Mouse (Mus musculus): ENCODE results near the gene Fgfr2. TPM values are rescaled to one million over a fixed set of nuclear protein-coding genes. Genes with fewer than 3 reads are reported as not detected.
A peak's percentile ranks its signal among the peaks of the same experiment; 100 is the strongest.

Fgfr2 gene
- polyA plus RNA-seq, 1 experiment from 2014 or later = 133 TPM

DNA sequence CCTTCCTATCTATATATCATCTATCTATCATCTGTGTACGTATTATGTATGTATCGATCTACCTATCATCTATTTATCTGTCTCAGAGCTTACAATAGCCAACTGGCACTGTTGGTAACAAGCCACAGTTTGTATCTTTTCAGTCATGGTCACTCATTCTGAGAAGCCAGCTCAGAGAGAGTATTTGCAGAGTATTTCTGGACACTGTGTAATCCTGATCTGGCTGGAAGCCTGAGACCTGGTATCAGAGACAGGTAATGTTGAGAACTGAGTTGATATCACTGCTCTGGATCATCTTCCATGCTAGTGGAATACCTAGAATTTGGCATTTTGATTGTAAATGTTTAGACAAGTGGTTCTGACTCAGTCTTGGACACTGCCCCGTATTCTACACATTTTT, 2492.2 kb downstream of the Fgfr2 start:
- ATAC-seq (ENCODE audit: low FRiP score, low TSS enrichment) = no peak
- no peaks in the 10 kb centered on the region for H3K9me3 ChIP-seq (ENCODE audit: control insufficient read depth, low read length)
- peaks cover 8% of the 10 kb centered on the region for H3K4me1 ChIP-seq (ENCODE audit: control insufficient read depth, insufficient read depth, low read length)
- H3K36me3 ChIP-seq (ENCODE audit: control insufficient read depth, insufficient read depth, low read length) = no peaks in the 10 kb centered on the region
- H3K27me3 ChIP-seq (ENCODE audit: control insufficient read depth, insufficient read depth, low read length) = no peaks in the 10 kb centered on the region
- no peak overlapping the region for H3K4me3 ChIP-seq (ENCODE audit: low read length)
- no peak overlapping the region for H3K4me2 ChIP-seq (replicated peaks; ENCODE audit: low read depth, low read length)
- peak overlapping the region; percentile 53; the same call in 1 of the 2 replicates for H3K27ac ChIP-seq (ENCODE audit: low read depth, low read length)
- no peak overlapping the region for H3K9ac ChIP-seq (ENCODE audit: low read depth, low read length)
- WGBS = 90% methylated on average over 3 of the region's 3 CpGs

DNA sequence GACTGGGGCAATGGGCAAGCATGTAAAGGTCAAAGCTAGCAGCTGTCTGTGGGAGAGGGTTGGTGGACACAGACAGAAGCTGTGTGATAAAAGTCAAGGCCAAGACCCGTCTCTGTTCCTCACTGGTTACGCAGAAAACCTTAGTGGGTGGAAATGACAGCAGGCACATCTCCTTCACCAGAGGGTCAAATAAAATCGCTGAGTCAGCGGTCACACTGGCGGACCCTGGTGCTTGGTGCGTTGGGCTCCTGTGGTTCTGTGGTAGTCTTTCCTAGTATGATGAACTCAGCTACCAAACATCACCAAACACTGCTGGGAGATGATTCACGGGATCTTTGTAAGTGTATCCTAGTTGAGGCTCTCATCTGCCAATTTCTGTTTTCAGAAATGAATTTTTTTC, 2493.2 kb downstream of the Fgfr2 start:
- no peaks in the 10 kb centered on the region for H3K36me3 ChIP-seq (ENCODE audit: control insufficient read depth, insufficient read depth, low read length)
- no peak overlapping the region for H3K9ac ChIP-seq (ENCODE audit: low read depth, low read length)
- no peak overlapping the region for H3K4me3 ChIP-seq (ENCODE audit: low read length)
- 90% methylated on average over 7 of the region's 7 CpGs for WGBS
- H3K27ac ChIP-seq (ENCODE audit: low read depth, low read length) = no peak overlapping the region
- no peak for ATAC-seq (ENCODE audit: low FRiP score, low TSS enrichment)
- H3K27me3 ChIP-seq (ENCODE audit: control insufficient read depth, insufficient read depth, low read length) = no peaks in the 10 kb centered on the region
- H3K4me2 ChIP-seq (replicated peaks; ENCODE audit: low read depth, low read length) = no peak overlapping the region
- peaks cover 8% of the 10 kb centered on the region for H3K4me1 ChIP-seq (ENCODE audit: control insufficient read depth, insufficient read depth, low read length)
- H3K9me3 ChIP-seq (ENCODE audit: control insufficient read depth, low read length) = no peaks in the 10 kb centered on the region

DNA sequence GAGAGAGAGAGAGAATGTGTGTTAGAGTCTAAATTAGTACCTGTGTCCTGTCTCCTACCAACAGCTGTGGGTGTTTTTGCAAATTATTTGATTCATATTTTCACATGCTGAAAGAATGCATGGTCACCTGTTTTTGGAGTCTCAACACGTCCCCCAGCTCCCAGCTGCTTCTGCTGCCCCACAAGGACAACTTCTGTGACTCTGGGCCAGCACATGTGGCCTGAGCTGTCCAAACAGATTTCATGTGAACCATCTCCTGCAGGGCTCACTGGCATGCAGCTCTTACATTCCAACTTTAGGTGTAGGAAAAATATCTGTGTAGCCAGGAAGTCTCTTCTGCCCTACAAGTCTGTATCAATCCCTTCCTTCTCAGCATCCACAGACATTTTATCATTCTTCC, 2494.5 kb downstream of the Fgfr2 start:
- Histone ChIP-seq H3K4me2 (replicated peaks; ENCODE audit: low read depth, low read length) (no peak overlapping the region), H3K9me3 (ENCODE audit: control insufficient read depth, low read length) (no peaks in the 10 kb centered on the region), H3K36me3 (ENCODE audit: control insufficient read depth, insufficient read depth, low read length) (no peaks in the 10 kb centered on the region), H3K4me3 (ENCODE audit: low read length) (no peak overlapping the region), H3K27ac (ENCODE audit: low read depth, low read length) (no peak overlapping the region), H3K27me3 (ENCODE audit: control insufficient read depth, insufficient read depth, low read length) (peaks cover 3% of the 10 kb centered on the region; the same call in 1 of the 2 replicates), H3K9ac (ENCODE audit: low read depth, low read length) (no peak overlapping the region), H3K4me1 (ENCODE audit: control insufficient read depth, insufficient read depth, low read length) (peaks cover 8% of the 10 kb centered on the region)
- 56% methylated on average over 1 of the region's 1 CpGs for WGBS
- no peak for ATAC-seq (ENCODE audit: low FRiP score, low TSS enrichment)

DNA sequence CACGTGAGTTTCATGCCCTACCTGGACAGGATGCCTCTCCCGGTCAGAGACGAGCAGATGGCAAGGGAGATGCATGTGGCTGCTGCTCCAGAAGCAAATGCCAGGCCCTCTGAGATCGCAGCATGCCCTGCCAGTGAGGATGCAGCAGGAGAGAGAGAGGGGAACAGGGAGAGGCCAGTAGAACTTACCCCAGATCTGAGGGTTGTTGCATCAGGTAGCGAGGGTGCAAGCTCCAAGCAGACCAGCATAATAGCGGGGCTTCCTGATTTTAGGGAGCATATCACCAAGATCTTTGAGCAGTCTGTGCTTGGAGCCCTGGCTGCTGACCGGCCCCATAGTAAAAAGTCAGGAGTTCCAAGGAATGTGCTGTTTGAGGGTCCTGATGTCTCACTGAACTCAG, 2497.8 kb downstream of the Fgfr2 start:
- Histone ChIP-seq H3K9ac (ENCODE audit: low read depth, low read length) (no peak overlapping the region), H3K36me3 (ENCODE audit: control insufficient read depth, insufficient read depth, low read length) (no peaks in the 10 kb centered on the region), H3K4me3 (ENCODE audit: low read length) (no peak overlapping the region), H3K27me3 (ENCODE audit: control insufficient read depth, insufficient read depth, low read length) (peaks cover 3% of the 10 kb centered on the region; the same call in 1 of the 2 replicates), H3K9me3 (ENCODE audit: control insufficient read depth, low read length) (no peaks in the 10 kb centered on the region), H3K4me1 (ENCODE audit: control insufficient read depth, insufficient read depth, low read length) (no peaks in the 10 kb centered on the region), H3K4me2 (replicated peaks; ENCODE audit: low read depth, low read length) (no peak overlapping the region), H3K27ac (ENCODE audit: low read depth, low read length) (no peak overlapping the region)
- no peak for ATAC-seq (ENCODE audit: low FRiP score, low TSS enrichment)
- WGBS = 77% methylated on average over 7 of the region's 7 CpGs

DNA sequence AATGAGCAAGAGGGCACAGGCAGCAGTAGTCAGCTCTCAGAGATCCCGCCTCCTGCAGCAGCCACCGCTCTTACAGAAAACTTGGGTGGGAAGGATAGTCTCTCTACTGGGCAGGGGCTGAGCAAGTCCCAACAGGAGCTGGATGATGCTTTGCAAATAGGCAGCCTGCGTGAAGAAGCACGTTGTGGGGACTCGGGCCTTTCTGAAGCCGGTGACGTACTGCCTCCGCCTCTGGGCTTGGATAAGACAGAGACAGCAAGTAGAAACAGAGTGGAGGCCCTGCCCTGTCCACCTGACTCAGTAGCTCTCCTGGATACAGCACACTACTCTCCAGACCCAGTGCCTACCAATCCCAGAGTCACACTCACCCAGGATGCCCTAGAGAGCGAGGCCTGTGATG, 2498.9 kb downstream of the Fgfr2 start:
- H3K36me3 ChIP-seq (ENCODE audit: control insufficient read depth, insufficient read depth, low read length) = no peaks in the 10 kb centered on the region
- no peak overlapping the region for H3K9ac ChIP-seq (ENCODE audit: low read depth, low read length)
- no peak for ATAC-seq (ENCODE audit: low FRiP score, low TSS enrichment)
- peaks cover 3% of the 10 kb centered on the region; the same call in 1 of the 2 replicates for H3K27me3 ChIP-seq (ENCODE audit: control insufficient read depth, insufficient read depth, low read length)
- H3K4me2 ChIP-seq (replicated peaks; ENCODE audit: low read depth, low read length) = no peak overlapping the region
- H3K4me1 ChIP-seq (ENCODE audit: control insufficient read depth, insufficient read depth, low read length) = no peaks in the 10 kb centered on the region
- H3K27ac ChIP-seq (ENCODE audit: low read depth, low read length) = no peak overlapping the region
- 91% methylated on average over 9 of the region's 9 CpGs for WGBS
- H3K4me3 ChIP-seq (ENCODE audit: low read length) = no peak overlapping the region
- no peaks in the 10 kb centered on the region for H3K9me3 ChIP-seq (ENCODE audit: control insufficient read depth, low read length)

DNA sequence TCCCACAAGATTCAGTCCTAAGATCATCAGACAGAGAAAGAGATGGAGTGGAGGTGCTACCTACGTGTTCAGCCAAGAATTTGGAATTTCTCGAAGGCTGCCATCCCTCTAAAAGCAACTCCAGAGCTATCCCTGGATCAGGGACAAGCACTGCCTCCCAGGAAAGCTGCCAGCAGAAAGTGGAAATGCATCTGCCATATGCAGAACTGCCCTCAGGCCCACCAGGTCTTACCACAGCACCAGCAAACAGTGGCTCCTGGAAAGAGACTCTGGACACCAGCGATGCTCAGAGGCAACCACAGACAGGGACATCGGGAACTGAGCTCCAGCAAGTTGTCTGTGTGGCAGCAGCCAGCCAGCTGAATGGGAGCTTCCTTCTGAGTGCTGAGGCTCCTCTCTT, 2500.8 kb downstream of the Fgfr2 start:
- H3K9me3 ChIP-seq (ENCODE audit: control insufficient read depth, low read length) = no peaks in the 10 kb centered on the region
- H3K27ac ChIP-seq (ENCODE audit: low read depth, low read length) = no peak overlapping the region
- H3K9ac ChIP-seq (ENCODE audit: low read depth, low read length) = no peak overlapping the region
- peaks cover 3% of the 10 kb centered on the region; the same call in 1 of the 2 replicates for H3K27me3 ChIP-seq (ENCODE audit: control insufficient read depth, insufficient read depth, low read length)
- 85% methylated on average over 4 of the region's 4 CpGs for WGBS
- H3K4me1 ChIP-seq (ENCODE audit: control insufficient read depth, insufficient read depth, low read length) = no peaks in the 10 kb centered on the region
- no peak for ATAC-seq (ENCODE audit: low FRiP score, low TSS enrichment)
- no peak overlapping the region for H3K4me3 ChIP-seq (ENCODE audit: low read length)
- H3K4me2 ChIP-seq (replicated peaks; ENCODE audit: low read depth, low read length) = no peak overlapping the region
- H3K36me3 ChIP-seq (ENCODE audit: control insufficient read depth, insufficient read depth, low read length) = no peaks in the 10 kb centered on the region

DNA sequence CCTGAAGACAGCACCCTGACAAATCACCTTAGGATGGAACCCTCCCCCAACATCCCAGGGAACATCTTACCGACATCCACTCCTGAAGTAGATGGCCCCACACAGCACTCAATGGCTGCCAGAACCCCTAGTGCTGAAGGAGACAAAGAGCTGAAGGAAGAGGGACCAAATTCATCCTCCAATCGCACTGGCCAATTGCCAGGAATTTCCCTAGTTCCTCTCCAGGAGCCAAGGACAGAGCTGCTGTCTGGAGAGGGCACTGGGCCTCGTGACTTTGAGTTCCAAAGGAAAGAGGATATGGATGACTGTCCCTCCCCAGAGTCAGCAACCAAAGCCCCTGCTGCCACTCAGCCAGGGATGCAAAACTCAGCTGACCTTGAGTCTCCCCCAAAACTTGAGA, 2501.2 kb downstream of the Fgfr2 start:
- H3K9ac ChIP-seq (ENCODE audit: low read depth, low read length) = no peak overlapping the region
- H3K36me3 ChIP-seq (ENCODE audit: control insufficient read depth, insufficient read depth, low read length) = no peaks in the 10 kb centered on the region
- peaks cover 3% of the 10 kb centered on the region; the same call in 1 of the 2 replicates for H3K27me3 ChIP-seq (ENCODE audit: control insufficient read depth, insufficient read depth, low read length)
- no peaks in the 10 kb centered on the region for H3K4me1 ChIP-seq (ENCODE audit: control insufficient read depth, insufficient read depth, low read length)
- 47% methylated on average over 3 of the region's 3 CpGs for WGBS
- H3K27ac ChIP-seq (ENCODE audit: low read depth, low read length) = no peak overlapping the region
- ATAC-seq (ENCODE audit: low FRiP score, low TSS enrichment) = no peak
- H3K4me3 ChIP-seq (ENCODE audit: low read length) = no peak overlapping the region
- no peaks in the 10 kb centered on the region for H3K9me3 ChIP-seq (ENCODE audit: control insufficient read depth, low read length)
- H3K4me2 ChIP-seq (replicated peaks; ENCODE audit: low read depth, low read length) = no peak overlapping the region

DNA sequence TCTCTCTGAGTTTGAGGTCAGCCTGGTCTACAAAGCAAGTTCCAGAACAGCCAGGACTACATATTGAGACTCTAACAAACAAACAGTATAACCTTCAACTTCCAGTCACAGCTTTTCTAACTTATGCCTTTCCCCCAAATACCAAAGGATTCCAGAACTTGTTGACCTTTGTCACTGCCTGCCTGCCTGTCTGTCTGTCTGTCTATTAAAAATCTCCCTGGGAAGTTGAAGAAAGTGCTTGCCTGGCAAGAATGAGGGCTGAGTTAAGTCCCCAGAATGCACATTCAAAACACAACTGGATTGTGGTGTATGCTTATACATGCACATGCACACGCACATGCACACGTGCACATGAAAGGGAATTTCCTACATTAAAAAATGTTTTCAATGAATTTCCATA, 2502.1 kb downstream of the Fgfr2 start:
- WGBS = 99% methylated on average over 2 of the region's 2 CpGs
- Histone ChIP-seq H3K36me3 (ENCODE audit: control insufficient read depth, insufficient read depth, low read length) (no peaks in the 10 kb centered on the region), H3K27me3 (ENCODE audit: control insufficient read depth, insufficient read depth, low read length) (peaks cover 3% of the 10 kb centered on the region; the same call in 1 of the 2 replicates), H3K9me3 (ENCODE audit: control insufficient read depth, low read length) (no peaks in the 10 kb centered on the region), H3K9ac (ENCODE audit: low read depth, low read length) (no peak overlapping the region), H3K4me2 (replicated peaks; ENCODE audit: low read depth, low read length) (no peak overlapping the region), H3K4me1 (ENCODE audit: control insufficient read depth, insufficient read depth, low read length) (no peaks in the 10 kb centered on the region), H3K4me3 (ENCODE audit: low read length) (no peak overlapping the region), H3K27ac (ENCODE audit: low read depth, low read length) (no peak overlapping the region)
- ATAC-seq (ENCODE audit: low FRiP score, low TSS enrichment) = no peak

DNA sequence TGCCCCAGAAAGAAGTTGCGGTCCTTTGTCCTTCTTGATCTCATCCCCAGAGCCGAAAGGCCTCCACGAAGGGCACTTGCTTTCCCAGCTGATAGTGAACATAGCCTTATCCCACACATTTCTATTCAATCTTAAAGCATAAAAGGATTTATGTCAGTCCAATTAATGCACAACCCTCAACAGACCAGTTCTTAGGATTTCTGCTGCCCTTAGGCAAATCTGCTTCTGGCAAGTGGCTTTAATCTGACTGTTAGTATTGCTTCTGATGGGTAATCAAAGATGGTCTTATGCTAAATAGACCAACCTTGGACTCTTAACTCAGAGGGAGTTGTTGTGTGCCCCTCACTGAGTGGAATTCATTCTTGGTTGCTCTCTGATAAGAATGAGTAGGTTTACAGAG, 2505.6 kb downstream of the Fgfr2 start:
- Histone ChIP-seq H3K4me1 (ENCODE audit: control insufficient read depth, insufficient read depth, low read length) (no peaks in the 10 kb centered on the region), H3K36me3 (ENCODE audit: control insufficient read depth, insufficient read depth, low read length) (no peaks in the 10 kb centered on the region), H3K4me3 (ENCODE audit: low read length) (no peak overlapping the region), H3K9me3 (ENCODE audit: control insufficient read depth, low read length) (no peaks in the 10 kb centered on the region), H3K27ac (ENCODE audit: low read depth, low read length) (no peak overlapping the region), H3K27me3 (ENCODE audit: control insufficient read depth, insufficient read depth, low read length) (no peaks in the 10 kb centered on the region), H3K4me2 (replicated peaks; ENCODE audit: low read depth, low read length) (no peak overlapping the region), H3K9ac (ENCODE audit: low read depth, low read length) (no peak overlapping the region)
- no peak for ATAC-seq (ENCODE audit: low FRiP score, low TSS enrichment)
- WGBS = 91% methylated on average over 3 of the region's 3 CpGs

All from kidney, embryonic 14.5 days (tissue).